Comparison of ENCODE assay signal across 7 mouse cellular contexts in the genomic region with DNA sequence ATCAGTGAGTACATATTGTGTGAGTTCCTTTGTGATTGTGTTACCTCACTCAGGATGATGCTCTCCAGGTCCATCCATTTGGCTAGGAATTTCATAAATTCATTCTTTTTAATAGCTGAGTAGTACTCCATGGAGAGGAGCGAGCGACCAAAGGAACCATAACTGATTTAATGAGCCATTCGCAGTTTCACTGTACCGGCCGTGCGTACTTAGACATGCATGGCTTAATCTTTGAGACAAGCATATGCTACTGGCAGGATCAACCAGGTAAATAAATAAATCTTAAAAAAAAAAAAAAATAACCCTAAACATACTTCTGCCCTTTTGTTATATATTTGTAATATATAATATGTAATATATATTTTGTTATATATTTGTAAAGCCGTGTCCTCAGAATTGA. TPM values are rescaled to one million over a fixed set of nuclear protein-coding genes. Genes with fewer than 3 reads are reported as not detected.
DNase-seq lines count a peak whose midpoint lies in the region; ATAC-seq and TF ChIP-seq lines count a peak whose summit lies in the region.
"Not testable (repeated sequence)": the region's sequence is repeated elsewhere in the genome, so short reads cannot be mapped to it uniquely, and the experiment has no call there.

No protein-coding gene starts in this region.

- not testable (repeated sequence) for H3K4me1 ChIP-seq in embryonic facial prominence, embryonic 11.5 days (ENCODE audit: control insufficient read depth, insufficient read depth, low read length); forebrain, embryonic 15.5 days; heart, postnatal 0 days (ENCODE audit: control insufficient read depth, insufficient read depth); intestine, embryonic 15.5 days (replicated peaks); limb, embryonic 15.5 days; lung, postnatal 0 days (ENCODE audit: insufficient read depth, low read depth, low read length)

- not testable (repeated sequence) for H3K27me3 ChIP-seq in embryonic facial prominence, embryonic 11.5 days (ENCODE audit: control insufficient read depth, insufficient read depth, low read length); forebrain, embryonic 15.5 days; heart, postnatal 0 days (ENCODE audit: control insufficient read depth, insufficient read depth, low read length); intestine, embryonic 15.5 days (replicated peaks); limb, embryonic 15.5 days; lung, postnatal 0 days (replicated peaks; ENCODE audit: insufficient read depth, low read length)

- ATAC-seq in embryonic facial prominence, embryonic 11.5 days (replicated peaks; ENCODE audit: insufficient number of reproducible peaks, low FRiP score, low TSS enrichment, low read depth), result peak; percentile 100
- ATAC-seq in forebrain, embryonic 15.5 days (replicated peaks), result peak; percentile 98
- ATAC-seq in heart, postnatal 0 days (ENCODE audit: insufficient read depth, low read depth), result peak; percentile 100
- peak; percentile 100 for ATAC-seq in intestine, embryonic 15.5 days
- peak; percentile 100 for ATAC-seq in limb, embryonic 15.5 days (ENCODE audit: insufficient number of reproducible peaks, low FRiP score, low TSS enrichment, low read depth)
- ATAC-seq in lung, postnatal 0 days, result peak; percentile 95
- peak; percentile 100 for ATAC-seq in monocyte, adult 5-6 weeks (replicated peaks; ENCODE audit: insufficient number of reproducible peaks, low FRiP score, low TSS enrichment, poor library complexity, severe bottlenecking)

- not testable (repeated sequence) for H3K4me3 ChIP-seq in embryonic facial prominence, embryonic 11.5 days (ENCODE audit: low read depth, low read length); forebrain, embryonic 15.5 days; heart, postnatal 0 days (ENCODE audit: low read depth, low read length); intestine, embryonic 15.5 days (replicated peaks); limb, embryonic 15.5 days; lung, postnatal 0 days (ENCODE audit: low read depth, low read length)

- not testable (repeated sequence) for H3K27ac ChIP-seq in embryonic facial prominence, embryonic 11.5 days (replicated peaks; ENCODE audit: low read depth, low read length); forebrain, embryonic 15.5 days (replicated peaks); heart, postnatal 0 days (ENCODE audit: low read depth); intestine, embryonic 15.5 days; limb, embryonic 15.5 days; lung, postnatal 0 days (ENCODE audit: low read length)

- H3K36me3 ChIP-seq in embryonic facial prominence, embryonic 11.5 days (replicated peaks; ENCODE audit: control insufficient read depth, insufficient read depth, low read depth, low read length); forebrain, embryonic 15.5 days; heart, postnatal 0 days (replicated peaks; ENCODE audit: control insufficient read depth, insufficient read depth, low read length); intestine, embryonic 15.5 days; limb, embryonic 15.5 days; lung, postnatal 0 days (ENCODE audit: insufficient read depth, low read length): not testable (repeated sequence)

- not testable (repeated sequence) for TF ChIP-seq CTCF in heart, postnatal 0 days (IDR thresholded peaks at IDR 0.05; ENCODE audit: low read depth); lung, postnatal 0 days (IDR thresholded peaks at IDR 0.05)

- not testable (repeated sequence) for DNase-seq in embryonic facial prominence, embryonic 11.5 days (ENCODE audit: low spot score); heart, postnatal 0 days (ENCODE audit: low spot score); lung, postnatal 0 days (ENCODE audit: low spot score)

- not testable (repeated sequence) for H3K9ac ChIP-seq in embryonic facial prominence, embryonic 11.5 days (replicated peaks; ENCODE audit: low read length); forebrain, embryonic 15.5 days (replicated peaks); heart, postnatal 0 days (replicated peaks; ENCODE audit: low read depth, low read length); intestine, embryonic 15.5 days; limb, embryonic 15.5 days; lung, postnatal 0 days (replicated peaks; ENCODE audit: low read depth)

- H3K4me2 ChIP-seq in embryonic facial prominence, embryonic 11.5 days (ENCODE audit: low read depth, low read length); forebrain, embryonic 15.5 days (replicated peaks); heart, postnatal 0 days (ENCODE audit: low read depth, low read length); intestine, embryonic 15.5 days (replicated peaks); limb, embryonic 15.5 days; lung, postnatal 0 days (replicated peaks; ENCODE audit: low read depth, low read length): not testable (repeated sequence)

- WGBS in embryonic facial prominence, embryonic 11.5 days, result 97% methylated on average over 7 of the region's 7 CpGs
- 95% methylated on average over 7 of the region's 7 CpGs for WGBS in forebrain, embryonic 15.5 days
- 95% methylated on average over 7 of the region's 7 CpGs for WGBS in heart, postnatal 0 days
- WGBS in intestine, embryonic 15.5 days, result 97% methylated on average over 7 of the region's 7 CpGs
- WGBS in limb, embryonic 15.5 days, result 91% methylated on average over 7 of the region's 7 CpGs
- WGBS in lung, postnatal 0 days, result 97% methylated on average over 7 of the region's 7 CpGs

- not testable (repeated sequence) for H3K9me3 ChIP-seq in embryonic facial prominence, embryonic 11.5 days (replicated peaks; ENCODE audit: control insufficient read depth, low read length); forebrain, embryonic 15.5 days; heart, postnatal 0 days (replicated peaks; ENCODE audit: control insufficient read depth, low read length); intestine, embryonic 15.5 days; limb, embryonic 15.5 days; lung, postnatal 0 days (ENCODE audit: low read length)

- TF ChIP-seq EP300 in heart, postnatal 0 days (IDR thresholded peaks at IDR 0.05; ENCODE audit: low read depth); lung, postnatal 0 days (IDR thresholded peaks at IDR 0.05): not testable (repeated sequence)

RNA-seq across cellular contexts. Expression of gene Rtl10, which starts 34.4 kb away (rescaled TPM):
- polyA plus RNA-seq in embryonic facial prominence, embryonic 11.5 days (2014; fragmentation: Nextera tagmentation; extraction: Ambion mirVana), result 3.5 and 3.7 TPM in 2 replicates
- 3.4 and 3.5 TPM in 2 replicates for polyA plus RNA-seq in forebrain, embryonic 15.5 days (2015; fragmentation: Nextera tagmentation; extraction: Ambion mirVana)
- total RNA-seq in heart, postnatal 0 days (2014; rRNA removed; ENCODE audit: low replicate concordance), result 0.42 and 1.6 TPM in 2 replicates
- 0.94 and 1.2 TPM in 2 replicates for polyA plus RNA-seq in heart, postnatal 0 days (2015; fragmentation: Nextera tagmentation; extraction: Ambion mirVana)
- polyA plus RNA-seq in intestine, embryonic 15.5 days (2015; fragmentation: Nextera tagmentation; extraction: Ambion mirVana), result 3.2 and 3.4 TPM in 2 replicates
- 3.4 and 4.2 TPM in 2 replicates for polyA plus RNA-seq in limb, embryonic 15.5 days (2015; fragmentation: Nextera tagmentation; extraction: Ambion mirVana)
- polyA plus RNA-seq in lung, postnatal 0 days (2015; fragmentation: Nextera tagmentation; extraction: Ambion mirVana), result 1.1 TPM in 2 replicates
- total RNA-seq in monocyte, adult 5-6 weeks (2017), result 2.0 TPM in 1 of 3 replicates, not detected in the others

RNA-seq across cellular contexts. Expression of gene Gnb1l, which starts 34.5 kb away (rescaled TPM):
- polyA plus RNA-seq in embryonic facial prominence, embryonic 11.5 days (2014; fragmentation: Nextera tagmentation; extraction: Ambion mirVana), result 13.2 and 15.6 TPM in 2 replicates
- 16.0 and 16.4 TPM in 2 replicates for polyA plus RNA-seq in forebrain, embryonic 15.5 days (2015; fragmentation: Nextera tagmentation; extraction: Ambion mirVana)
- 0.43 and 2.2 TPM in 2 replicates for total RNA-seq in heart, postnatal 0 days (2014; rRNA removed; ENCODE audit: low replicate concordance)
- 7.5 and 8.5 TPM in 2 replicates for polyA plus RNA-seq in heart, postnatal 0 days (2015; fragmentation: Nextera tagmentation; extraction: Ambion mirVana)
- polyA plus RNA-seq in intestine, embryonic 15.5 days (2015; fragmentation: Nextera tagmentation; extraction: Ambion mirVana), result 13.8 and 14.0 TPM in 2 replicates
- polyA plus RNA-seq in limb, embryonic 15.5 days (2015; fragmentation: Nextera tagmentation; extraction: Ambion mirVana), result 20.5 and 20.9 TPM in 2 replicates
- polyA plus RNA-seq in lung, postnatal 0 days (2015; fragmentation: Nextera tagmentation; extraction: Ambion mirVana), result 8.1 and 8.4 TPM in 2 replicates
- 0.85 to 1.4 TPM (median 1.2 TPM) in 3 replicates for total RNA-seq in monocyte, adult 5-6 weeks (2017)

RNA-seq across cellular contexts. Expression of gene Tbx1, which starts 57.4 kb away (rescaled TPM):
- polyA plus RNA-seq in embryonic facial prominence, embryonic 11.5 days (2014; fragmentation: Nextera tagmentation; extraction: Ambion mirVana), result 6.3 and 6.8 TPM in 2 replicates
- 0.70 and 0.93 TPM in 2 replicates for polyA plus RNA-seq in forebrain, embryonic 15.5 days (2015; fragmentation: Nextera tagmentation; extraction: Ambion mirVana)
- 2.1 TPM in 1 of 2 replicates, not detected in the other for total RNA-seq in heart, postnatal 0 days (2014; rRNA removed; ENCODE audit: low replicate concordance)
- 0.11 and 0.14 TPM in 2 replicates for polyA plus RNA-seq in heart, postnatal 0 days (2015; fragmentation: Nextera tagmentation; extraction: Ambion mirVana)
- polyA plus RNA-seq in intestine, embryonic 15.5 days (2015; fragmentation: Nextera tagmentation; extraction: Ambion mirVana), result 0.23 and 0.49 TPM in 2 replicates
- polyA plus RNA-seq in limb, embryonic 15.5 days (2015; fragmentation: Nextera tagmentation; extraction: Ambion mirVana), result 6.0 and 6.4 TPM in 2 replicates
- 7.6 and 7.8 TPM in 2 replicates for polyA plus RNA-seq in lung, postnatal 0 days (2015; fragmentation: Nextera tagmentation; extraction: Ambion mirVana)
- not detected in 3 replicates for total RNA-seq in monocyte, adult 5-6 weeks (2017)
